Mouse (Mus musculus) midbrain, embryonic 12.5 days (tissue): ENCODE measurements around the gene Vps45. TPM values are rescaled to one million over a fixed set of nuclear protein-coding genes. Genes with fewer than 3 reads are reported as not detected.

Experiments
- ATAC-seq: fragments of 200-750 bp; cut with Nextera tagmentation; 2 replicates; pipeline ENCODE4 v1.8.0; 2017; ENCODE audit warnings: low read depth, moderate TSS enrichment, moderate library complexity; ENCODE audit not compliant: low FRiP score
- H3K27ac ChIP-seq: fragments of 300-500 bp; sonication (generic); replicated peaks from 2 replicates; pipeline ENCODE4 v1.5.1; 2016; ENCODE audit warnings: mild to moderate bottlenecking
- H3K27me3 ChIP-seq: fragments of 300-500 bp; sonication (generic); 2 replicates; pipeline ENCODE4 v1.6.1; 2016; ENCODE audit warnings: mild to moderate bottlenecking
- H3K36me3 ChIP-seq: fragments of 300-500 bp; sonication (generic); 2 replicates; pipeline ENCODE4 v1.6.1; 2016
- H3K4me1 ChIP-seq: fragments of 300-500 bp; sonication (generic); 2 replicates; pipeline ENCODE4 v1.6.1; 2016
- H3K4me2 ChIP-seq: fragments of 300-500 bp; sonication (generic); replicated peaks from 2 replicates; pipeline ENCODE4 v1.6.1; 2016; ENCODE audit warnings: mild to moderate bottlenecking, moderate library complexity
- H3K4me3 ChIP-seq: fragments of 300-500 bp; sonication (generic); 2 replicates; pipeline ENCODE4 v1.5.1; 2016; ENCODE audit warnings: mild to moderate bottlenecking
- H3K9ac ChIP-seq: fragments of 300-500 bp; sonication (generic); replicated peaks from 2 replicates; pipeline ENCODE4 v1.6.1; 2016; ENCODE audit warnings: mild to moderate bottlenecking, moderate library complexity
- H3K9me3 ChIP-seq: fragments of 300-500 bp; sonication (generic); 2 replicates; pipeline ENCODE4 v1.6.1; 2016; ENCODE audit warnings: mild to moderate bottlenecking
- WGBS: fragments of 180-500 bp; shearing (Covaris S2); methylation state at CpG from one replicate; pipeline ENCODE4 v1.1.7; 2016; 5-methylcytosine and 5-hydroxymethylcytosine counted together
- polyA plus RNA-seq: library from polyadenylated mRNA; unstranded; fragments of >200 nt; fragmentation: Nextera tagmentation; extraction: Ambion mirVana; gene quantifications from 2 replicates; pipeline ENCODE4 v1.2.1, GENCODE M21; 2016

Vps45 gene
- polyA plus RNA-seq, 1 experiment from 2014 or later = 39.7 TPM

- 64% methylated on average over 2 of the region's 2 CpGs for WGBS
- Histone ChIP-seq H3K27me3 (no peaks in the 10 kb centered on the region), H3K9ac (no peak overlapping the region), H3K4me1 (no peaks in the 10 kb centered on the region), H3K9me3 (no peaks in the 10 kb centered on the region), H3K4me2 (no peak overlapping the region), H3K27ac (no peak overlapping the region), H3K4me3 (no peak overlapping the region), H3K36me3 (no peaks in the 10 kb centered on the region)
- ATAC-seq = no peak
Observed at GRCm38 (mm10) chr3:96091146-96091545, 32.9 kb upstream of the Vps45 start.

GRCm38 (mm10) chr3:96089882-96090489, 31.7 kb upstream of the Vps45 start:
- Histone ChIP-seq H3K4me1 (no peaks in the 10 kb centered on the region), H3K4me2 (no peak overlapping the region), H3K27me3 (no peaks in the 10 kb centered on the region), H3K9ac (no peak overlapping the region), H3K9me3 (no peaks in the 10 kb centered on the region), H3K4me3 (no peak overlapping the region), H3K27ac (no peak overlapping the region), H3K36me3 (no peaks in the 10 kb centered on the region)
- WGBS = 76% methylated on average over 2 of the region's 2 CpGs
- ATAC-seq = no peak

- Histone ChIP-seq H3K4me1 (no peaks in the 10 kb centered on the region), H3K27me3 (no peaks in the 10 kb centered on the region), H3K36me3 (no peaks in the 10 kb centered on the region), H3K4me3 (no peak overlapping the region), H3K9me3 (no peaks in the 10 kb centered on the region), H3K4me2 (no peak overlapping the region), H3K9ac (no peak overlapping the region), H3K27ac (no peak overlapping the region)
- no peak for ATAC-seq
- 87% methylated on average over 4 of the region's 4 CpGs for WGBS
Observed at GRCm38 (mm10) chr3:96087801-96088200, 29.5 kb upstream of the Vps45 start.

- no peak for ATAC-seq
- 60% methylated on average over 2 of the region's 2 CpGs for WGBS
- no peak overlapping the region for H3K27ac ChIP-seq
- H3K4me1 ChIP-seq = no peaks in the 10 kb centered on the region
- H3K9ac ChIP-seq = no peak overlapping the region
- H3K4me2 ChIP-seq = no peak overlapping the region
- no peaks in the 10 kb centered on the region for H3K36me3 ChIP-seq
- no peak overlapping the region for H3K4me3 ChIP-seq
- H3K27me3 ChIP-seq = no peaks in the 10 kb centered on the region
- no peaks in the 10 kb centered on the region for H3K9me3 ChIP-seq
Observed at GRCm38 (mm10) chr3:96087219-96087618, 29.0 kb upstream of the Vps45 start.

DNA sequence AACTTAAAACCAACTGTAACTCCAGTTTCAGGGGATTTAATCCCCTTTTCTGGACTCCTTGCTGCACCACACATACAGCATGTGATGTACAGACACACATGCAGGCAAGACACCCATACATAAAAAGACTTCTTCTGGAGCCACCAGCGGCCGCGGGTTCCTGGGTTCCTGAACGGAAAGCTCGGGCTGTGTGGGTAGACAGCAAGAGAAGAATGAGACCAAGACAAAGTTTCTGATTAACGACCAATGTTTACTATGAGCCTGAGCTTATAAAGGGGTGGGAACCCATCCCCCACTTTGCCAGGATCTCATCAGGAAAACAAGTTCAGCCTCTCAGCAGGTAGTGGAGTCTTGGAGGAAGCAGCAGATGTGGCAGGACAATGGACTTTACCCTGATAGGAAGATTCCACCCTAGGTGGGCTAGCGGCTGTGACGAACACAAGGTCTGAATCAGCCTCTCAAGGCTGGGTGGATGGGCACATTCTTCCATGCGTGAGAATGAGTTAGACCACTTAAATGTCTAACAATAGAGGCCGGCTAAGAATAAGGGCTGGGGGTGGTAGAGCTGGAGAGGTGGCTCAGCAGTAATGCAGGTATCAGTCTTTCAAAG, 26.0 kb upstream of the Vps45 start:
- no peaks in the 10 kb centered on the region for H3K36me3 ChIP-seq
- H3K4me1 ChIP-seq = no peaks in the 10 kb centered on the region
- WGBS = 79% methylated on average over 10 of the region's 10 CpGs

GRCm38 (mm10) chr3:96082714-96083508, 24.6 kb upstream of the Vps45 start:
- no peaks in the 10 kb centered on the region for H3K4me1 ChIP-seq
- no peak overlapping the region for H3K9ac ChIP-seq
- H3K27me3 ChIP-seq = no peaks in the 10 kb centered on the region
- no peak overlapping the region for H3K27ac ChIP-seq
- no peak for ATAC-seq
- 63% methylated on average over 15 of the region's 15 CpGs for WGBS
- H3K36me3 ChIP-seq = no peaks in the 10 kb centered on the region
- no peak overlapping the region for H3K4me3 ChIP-seq
- H3K9me3 ChIP-seq = no peaks in the 10 kb centered on the region
- no peak overlapping the region for H3K4me2 ChIP-seq

More for the DNA sequence above, 26.0 kb upstream of the Vps45 start:
- H3K9me3 ChIP-seq = no peaks in the 10 kb centered on the region
- ATAC-seq = no peak
- H3K27me3 ChIP-seq = no peaks in the 10 kb centered on the region
- no peak overlapping the region for H3K4me3 ChIP-seq
- no peak overlapping the region for H3K4me2 ChIP-seq
- H3K27ac ChIP-seq = no peak overlapping the region
- no peak overlapping the region for H3K9ac ChIP-seq

DNA sequence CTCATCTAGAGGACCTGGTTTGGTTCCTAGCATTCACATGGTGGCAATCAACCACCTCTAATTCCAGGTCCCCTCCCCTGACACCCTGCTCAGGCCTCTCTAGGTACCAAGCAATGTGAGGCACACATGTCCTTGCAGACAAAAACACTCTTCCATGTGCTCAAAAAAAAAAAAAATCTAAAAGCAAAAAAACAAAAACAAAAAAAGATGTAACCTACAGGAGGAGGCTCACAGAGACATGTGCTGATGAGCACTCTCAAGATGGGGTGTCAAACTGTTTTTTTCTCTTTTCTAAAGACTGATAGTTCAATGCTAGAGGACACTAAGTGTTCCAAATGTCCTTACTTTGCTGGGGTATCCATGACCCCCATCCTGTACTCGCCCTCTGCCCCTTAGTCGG, 23.8 kb upstream of the Vps45 start:
- H3K36me3 ChIP-seq = no peaks in the 10 kb centered on the region
- ATAC-seq = no peak
- H3K9me3 ChIP-seq = no peaks in the 10 kb centered on the region
- no peak overlapping the region for H3K4me3 ChIP-seq
- WGBS = 90% methylated on average over 2 of the region's 2 CpGs
- H3K4me1 ChIP-seq = no peaks in the 10 kb centered on the region
- H3K27me3 ChIP-seq = no peaks in the 10 kb centered on the region
- H3K27ac ChIP-seq = no peak overlapping the region
- H3K9ac ChIP-seq = no peak overlapping the region
- no peak overlapping the region for H3K4me2 ChIP-seq

DNA sequence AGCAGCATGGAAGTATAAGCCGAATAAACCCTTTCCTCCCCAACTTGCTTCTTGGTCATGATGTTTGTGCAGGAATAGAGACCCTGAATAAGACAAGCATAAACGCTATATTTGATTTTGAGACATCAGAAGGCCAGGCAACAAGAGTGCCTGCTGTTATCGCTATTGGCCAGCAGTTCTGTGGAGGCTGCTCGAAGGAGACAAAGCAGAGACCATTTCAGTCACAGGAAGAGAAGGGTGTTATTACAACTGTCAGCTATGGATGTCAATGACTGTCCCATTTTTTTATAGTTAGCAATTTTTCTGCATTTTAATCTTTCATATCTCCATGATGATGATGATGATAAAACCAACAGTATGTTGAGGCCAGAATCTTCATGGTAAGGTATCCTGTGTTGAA, 23.4 kb upstream of the Vps45 start:
- 89% methylated on average over 4 of the region's 4 CpGs for WGBS
- Histone ChIP-seq H3K9me3 (no peaks in the 10 kb centered on the region), H3K4me2 (no peak overlapping the region), H3K4me1 (no peaks in the 10 kb centered on the region), H3K4me3 (no peak overlapping the region), H3K27me3 (no peaks in the 10 kb centered on the region), H3K27ac (no peak overlapping the region), H3K36me3 (no peaks in the 10 kb centered on the region), H3K9ac (no peak overlapping the region)
- no peak for ATAC-seq

DNA sequence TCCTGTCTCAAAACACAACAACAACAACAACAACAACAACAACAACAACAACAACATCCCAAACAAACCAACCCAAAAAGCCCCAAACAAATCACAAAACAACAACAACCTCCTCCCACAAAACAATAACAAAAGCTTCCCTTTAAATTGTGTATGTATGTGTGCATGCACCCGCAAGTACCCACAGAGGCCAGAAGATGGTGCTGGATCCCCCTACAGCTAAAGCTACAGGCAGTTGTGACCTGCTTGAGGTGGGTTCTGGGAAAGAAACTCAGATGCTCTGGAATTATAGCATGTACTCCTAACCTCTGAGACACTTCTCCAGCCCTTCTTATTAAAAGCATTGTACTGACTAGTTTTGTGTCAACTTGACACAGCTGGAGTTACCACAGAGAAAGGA, 22.7 kb upstream of the Vps45 start:
- Histone ChIP-seq H3K9me3 (no peaks in the 10 kb centered on the region), H3K9ac (no peak overlapping the region), H3K36me3 (no peaks in the 10 kb centered on the region), H3K4me3 (no peak overlapping the region), H3K27ac (no peak overlapping the region), H3K4me2 (no peak overlapping the region), H3K27me3 (no peaks in the 10 kb centered on the region), H3K4me1 (no peaks in the 10 kb centered on the region)
- ATAC-seq = no peak
- WGBS = 59% methylated on average over 1 of the region's 1 CpGs

- H3K4me1 ChIP-seq = no peaks in the 10 kb centered on the region
- no peak for ATAC-seq
- WGBS = 77% methylated on average over 3 of the region's 3 CpGs
Observed at GRCm38 (mm10) chr3:96078711-96079110, 20.4 kb upstream of the Vps45 start.

GRCm38 (mm10) chr3:96078066-96078465, 19.8 kb upstream of the Vps45 start:
- Histone ChIP-seq H3K9ac (0 out of 2 replicates have a peak overlapping the region, but pooled peaks have one; percentile 29), H3K9me3 (0 out of 2 replicates have a peak, but pooled peaks cover 3% of the 10 kb centered on the region), H3K36me3 (no peaks in the 10 kb centered on the region), H3K4me1 (no peaks in the 10 kb centered on the region), H3K4me3 (no peak overlapping the region), H3K27me3 (no peaks in the 10 kb centered on the region), H3K4me2 (no peak overlapping the region), H3K27ac (no peak overlapping the region)
- WGBS = 80% methylated on average over 6 of the region's 6 CpGs
- no peak for ATAC-seq

More at GRCm38 (mm10) chr3:96078711-96079110, 20.4 kb upstream of the Vps45 start:
- H3K9ac ChIP-seq = no peak overlapping the region
- no peak overlapping the region for H3K27ac ChIP-seq
- 0 out of 2 replicates have a peak, but pooled peaks cover 3% of the 10 kb centered on the region for H3K9me3 ChIP-seq
- H3K27me3 ChIP-seq = no peaks in the 10 kb centered on the region
- H3K36me3 ChIP-seq = no peaks in the 10 kb centered on the region
- no peak overlapping the region for H3K4me2 ChIP-seq
- no peak overlapping the region for H3K4me3 ChIP-seq

DNA sequence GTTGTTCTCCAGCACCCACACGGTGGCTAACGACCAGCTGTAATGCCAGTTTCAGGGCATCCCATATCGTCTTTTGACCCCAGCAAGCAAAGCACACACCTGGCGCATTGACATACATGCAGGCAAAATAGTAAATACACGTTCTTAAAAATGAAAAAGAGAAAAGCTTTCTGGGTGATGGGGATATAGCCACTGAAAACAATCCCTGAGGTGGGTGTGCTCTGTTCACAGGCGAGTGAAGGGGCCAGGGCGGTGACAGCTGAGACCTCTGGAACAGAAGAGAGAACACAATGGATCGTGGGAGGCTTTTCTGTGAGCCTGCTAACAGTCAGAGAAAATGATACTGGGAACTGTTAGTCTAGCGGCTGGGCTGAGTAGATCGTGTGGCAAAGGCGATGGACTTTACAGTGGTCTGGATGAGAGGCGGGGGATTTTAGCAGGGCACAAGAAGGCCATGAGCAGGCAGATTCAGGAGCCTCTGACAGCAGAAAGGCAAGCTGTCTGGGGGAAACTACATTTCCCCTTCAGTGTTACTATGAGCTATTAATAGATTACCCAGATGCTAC, 14.7 kb upstream of the Vps45 start:
- Histone ChIP-seq H3K9ac (no peak overlapping the region), H3K27me3 (no peaks in the 10 kb centered on the region), H3K9me3 (0 out of 2 replicates have a peak, but pooled peaks cover 3% of the 10 kb centered on the region), H3K4me3 (no peak overlapping the region), H3K36me3 (no peaks in the 10 kb centered on the region), H3K27ac (no peak overlapping the region), H3K4me1 (no peaks in the 10 kb centered on the region), H3K4me2 (no peak overlapping the region)
- ATAC-seq = no peak
- WGBS = 63% methylated on average over 12 of the region's 12 CpGs
